Mouse (Mus musculus) heart, adult 2 months (tissue): ENCODE measurements around the gene Sucla2. TPM values are rescaled to one million over a fixed set of nuclear protein-coding genes. Genes with fewer than 3 reads are reported as not detected.
A peak's percentile ranks its signal among the peaks of the same experiment; 100 is the strongest.
"Not testable (repeated sequence)": the region's sequence is repeated elsewhere in the genome, so short reads cannot be mapped to it uniquely, and the experiment has no call there.

ENCODE experiments used
- DNase-seq, 2 experiments: peaks; one replicate each; pipeline ENCODE4 v3.0.0; 2021
- H3K27ac ChIP-seq: fragments of 200-600 bp; 2 replicates; pipeline ENCODE4 v1.8.1; 2022
- H3K27me3 ChIP-seq: fragments of 200-500 bp; 2 replicates; pipeline ENCODE4 v1.6.1; 2012; ENCODE audit warnings: mild to moderate bottlenecking, low read length, inconsistent platforms, mixed read lengths; ENCODE audit not compliant: control insufficient read depth, insufficient read depth
- H3K36me3 ChIP-seq: fragments of 200-500 bp; 2 replicates; pipeline ENCODE4 v1.6.1; 2012; ENCODE audit warnings: low read length, inconsistent platforms; ENCODE audit not compliant: control insufficient read depth, insufficient read depth
- H3K4me1 ChIP-seq: fragments of 200-500 bp; 2 replicates; pipeline ENCODE4 v1.6.1; 2011; ENCODE audit warnings: low read length; ENCODE audit not compliant: control insufficient read depth, insufficient read depth
- H3K4me3 ChIP-seq: fragments of 200-600 bp; 2 replicates; pipeline ENCODE4 v1.8.1; 2022
- H3K79me2 ChIP-seq: fragments of 200-500 bp; replicated peaks from 2 replicates; pipeline ENCODE4 v1.6.1; 2012; ENCODE audit warnings: mild to moderate bottlenecking, inconsistent platforms, low read length, moderate library complexity, mixed read lengths; ENCODE audit not compliant: control insufficient read depth, insufficient read depth
- H3K9ac ChIP-seq: fragments of 200-500 bp; 2 replicates; pipeline ENCODE4 v1.6.1; 2012; ENCODE audit warnings: low read depth, mild to moderate bottlenecking, control low read depth, inconsistent platforms, low read length, mixed read lengths
- CTCF ChIP-seq: fragments of 200-600 bp; IDR thresholded peaks from 2 replicates; pipeline ENCODE4 v1.8.1; 2022; ENCODE audit warnings: antibody characterized with exemption, mild to moderate bottlenecking, moderate library complexity
- EP300 ChIP-seq: fragments of 200-500 bp; IDR thresholded peaks from 2 replicates; pipeline ENCODE4 v1.6.1; 2011; ENCODE audit warnings: low read depth, low read length, control low read depth; ENCODE audit not compliant: insufficient read depth
- POLR2A ChIP-seq: fragments of 200-500 bp; IDR thresholded peaks from 2 replicates; pipeline ENCODE4 v1.6.1; 2011; ENCODE audit warnings: mild to moderate bottlenecking, low read depth, low read length, control low read depth; ENCODE audit not compliant: insufficient read depth
- WGBS: fragments of 180-500 bp; shearing (Covaris S2); methylation state at CpG from one replicate; pipeline ENCODE4 v1.1.7; 2018; 5-methylcytosine and 5-hydroxymethylcytosine counted together
- intact Hi-C: fragments of 180-260 bp; cut with DNase I; formaldehyde crosslinking; loops from one replicate; pipeline ENCODE4 v1.15.1; 2025
- polyA plus RNA-seq: library from polyadenylated mRNA; depleted of rRNA; stranded (reverse); fragments of >200 nt; gene quantifications from 2 replicates; pipeline ENCODE4 v1.2.3, GENCODE M21; 2012
- total RNA-seq, 2 experiments: library from RNA; stranded (reverse); gene quantifications; 2 replicates each; pipeline ENCODE4 v1.2.3; 2021

Sucla2 gene
- total and polyA plus RNA-seq, 3 experiments: 125 to 811 (median 693) TPM

- Histone ChIP-seq H3K27me3 (no peaks in the 10 kb centered on the region), H3K36me3 (no peaks in the 10 kb centered on the region; the same call in 1 of the 2 replicates), H3K27ac (peak overlapping the region; percentile 52), H3K79me2 (no peaks in the 10 kb centered on the region), H3K9ac (no peak overlapping the region), H3K4me1 (peaks cover 13% of the 10 kb centered on the region), H3K4me3 (no peak overlapping the region)
- DNase-seq: no peak
- 81% methylated on average over 15 of the region's 15 CpGs for WGBS
- intact Hi-C loops: loop anchor here (1.0 kb wide), 1 partner anchor 30 kb away; no protein-coding TSS in a partner anchor
- TF ChIP-seq EP300 (no peak), CTCF (no peak), POLR2A (no peak)
Observed at GRCm38 (mm10) chr14:73507200-73507599, 17.9 kb upstream of the Sucla2 start.

- H3K79me2 ChIP-seq: no peaks in the 10 kb centered on the region
- H3K4me3 ChIP-seq: no peak overlapping the region
- no peak overlapping the region for H3K9ac ChIP-seq
- DNase-seq: peak in 1 of 2 experiments; percentile 38
- no peaks in the 10 kb centered on the region; the same call in 1 of the 2 replicates for H3K36me3 ChIP-seq
- TF ChIP-seq POLR2A (no peak), EP300 (no peak), CTCF (no peak)
- no peaks in the 10 kb centered on the region for H3K27me3 ChIP-seq
- peak overlapping the region; percentile 68 for H3K27ac ChIP-seq
- peaks cover 12% of the 10 kb centered on the region for H3K4me1 ChIP-seq
- 40% methylated on average over 11 of the region's 11 CpGs for WGBS
- intact Hi-C loops: loop anchor here (1.0 to 2.0 kb wide), 2 partner anchors 31 to 123 kb away; partner anchors contain the start of gene Itm2b
Observed at GRCm38 (mm10) chr14:73507702-73508376, 17.3 kb upstream of the Sucla2 start.

GRCm38 (mm10) chr14:73508630-73509395 is 16.3 kb upstream of the Sucla2 start:
- 83% methylated on average over 6 of the region's 6 CpGs for WGBS
- peaks cover 7% of the 10 kb centered on the region for H3K4me1 ChIP-seq
- no peaks in the 10 kb centered on the region for H3K27me3 ChIP-seq
- TF ChIP-seq POLR2A (no peak), CTCF (no peak), EP300 (no peak)
- DNase-seq: no peak
- intact Hi-C loops: loop anchor here (2.0 kb wide), 1 partner anchor 124 kb away; the partner anchor contains the start of gene Itm2b
- H3K27ac ChIP-seq: no peak overlapping the region
- no peaks in the 10 kb centered on the region for H3K36me3 ChIP-seq
- H3K9ac ChIP-seq: no peak overlapping the region
- no peaks in the 10 kb centered on the region for H3K79me2 ChIP-seq
- no peak overlapping the region for H3K4me3 ChIP-seq

- Histone ChIP-seq H3K79me2 (no peaks in the 10 kb centered on the region), H3K4me3 (peak within 1 kb of the TSS; percentile 69), H3K27ac (peak within 1 kb of the TSS; percentile 68), H3K4me1 (peaks cover 5% of the 10 kb centered on the region), H3K9ac (peak within 1 kb of the TSS; percentile 85), H3K36me3 (no peaks in the 10 kb centered on the region), H3K27me3 (no peaks in the 10 kb centered on the region)
- DNase-seq: peak; percentile 94 to 97
- TF ChIP-seq EP300: peak; percentile 97
- TF ChIP-seq CTCF: no peak; the same call in 1 of the 2 replicates
- peak; percentile 87 for TF ChIP-seq POLR2A
- intact Hi-C loops: loop anchor here (1.0 to 5.0 kb wide), 4 partner anchors 14 to 183 kb away; partner anchors contain the start of genes Itm2b and Rb1
- under 1% methylated on average over 41 of the region's 41 CpGs for WGBS
Observed at GRCm38 (mm10) chr14:73509765-73510423, 15.2 kb upstream of the Sucla2 start, which contains the start of gene Med4. TSS of gene Med4 (plus strand) at chr14:73510025.

- no peaks in the 10 kb centered on the region for H3K27me3 ChIP-seq
- H3K4me3 ChIP-seq: peak overlapping the region; percentile 20; the same call in 1 of the 2 replicates
- H3K79me2 ChIP-seq: no peaks in the 10 kb centered on the region
- H3K9ac ChIP-seq: no peak overlapping the region
- H3K27ac ChIP-seq: peak overlapping the region; percentile 96
- WGBS: 51% methylated on average over 3 of the region's 3 CpGs
- H3K36me3 ChIP-seq: no peaks in the 10 kb centered on the region
- no peak for TF ChIP-seq EP300
- TF ChIP-seq CTCF: no peak
- no peak for TF ChIP-seq POLR2A
- no peak for DNase-seq
- H3K4me1 ChIP-seq: no peaks in the 10 kb centered on the region
- intact Hi-C loops: loop anchor here (1.0 to 10.0 kb wide), 2 partner anchors 14 to 1121 kb away; partner anchors contain the start of genes Htr2a and Med4
Observed at GRCm38 (mm10) chr14:73524136-73524535, 983 bp upstream of the Sucla2 start.

GRCm38 (mm10) chr14:73528661-73529060 is 3.5 kb downstream of the Sucla2 start:
- H3K36me3 ChIP-seq, H3K27me3 ChIP-seq, H3K27ac ChIP-seq, H3K79me2 ChIP-seq, DNase-seq, H3K4me3 ChIP-seq, H3K4me1 ChIP-seq, H3K9ac ChIP-seq: not testable (repeated sequence)
- intact Hi-C loops: loop anchor here (10.0 kb wide), 1 partner anchor 1116 kb away; the partner anchor contains the start of gene Htr2a
- 75% methylated on average over 3 of the region's 3 CpGs for WGBS
